Mouse (Mus musculus) kidney, postnatal 14 days (tissue): ENCODE measurements around the gene Prmt8.

Source experiments
- DNase-seq: peaks from one replicate; pipeline ENCODE4 v3.0.0; 2022; ENCODE audit warnings: mixed read lengths

Prmt8 gene

DNA sequence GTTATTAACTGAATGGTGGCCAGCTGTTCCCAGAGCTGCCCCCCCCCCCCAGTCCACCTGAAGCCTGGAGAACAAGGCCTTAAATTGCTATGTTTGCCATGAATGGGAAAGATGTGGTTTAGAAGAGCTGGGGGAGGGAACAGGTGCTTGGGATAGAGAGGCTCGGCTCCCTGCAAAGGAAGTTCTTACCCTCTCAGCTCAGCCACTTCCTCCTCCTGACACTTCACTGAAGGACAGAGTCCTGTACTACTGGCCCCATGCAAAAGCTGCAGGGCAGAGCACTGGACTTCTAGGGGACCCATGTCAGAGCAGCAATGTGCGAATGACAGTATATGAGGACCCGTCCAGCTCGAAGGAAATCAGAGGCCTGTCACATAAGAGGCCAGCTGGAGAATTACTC, 109.3 kb downstream of the Prmt8 start:
- no peak for DNase-seq

DNA sequence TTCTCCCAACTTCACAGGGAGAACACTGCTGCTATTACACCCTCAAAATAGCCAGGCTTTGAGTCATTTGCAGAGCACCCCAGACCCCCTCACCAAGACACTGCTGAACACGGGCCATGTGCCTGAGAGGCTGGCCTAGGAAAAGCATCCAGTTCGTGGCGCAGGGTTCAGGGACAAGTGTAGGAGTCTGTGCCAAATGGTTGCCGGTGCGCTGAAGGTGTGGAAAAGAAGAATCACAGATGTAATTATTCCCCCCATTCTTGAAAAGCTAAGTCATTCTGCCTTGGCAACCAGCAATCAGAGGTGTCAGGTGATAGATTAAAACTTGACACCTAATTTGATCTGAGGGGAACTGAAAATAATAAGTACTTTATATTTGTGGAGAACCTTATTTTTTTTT, 109.8 kb downstream of the Prmt8 start:
- DNase-seq, result no peak

DNA sequence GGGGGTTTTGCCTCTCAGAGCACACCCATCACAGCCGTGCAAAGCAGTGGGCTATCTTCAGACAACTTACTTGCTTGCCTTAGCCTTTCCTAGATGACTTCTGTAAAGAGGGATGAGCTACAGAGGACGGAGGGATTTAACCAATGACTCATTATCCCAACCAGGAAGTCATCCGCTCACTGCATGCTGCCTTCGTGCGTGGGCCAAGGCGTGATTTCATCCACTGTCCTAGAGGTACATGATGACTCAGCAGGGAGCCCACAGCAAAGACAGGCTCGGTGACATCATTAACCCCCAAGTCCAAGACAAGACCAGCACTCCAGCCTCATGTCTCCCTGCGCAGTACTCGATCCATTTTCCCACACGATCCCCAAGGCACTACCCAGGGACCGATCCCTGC, 112.1 kb downstream of the Prmt8 start:
- DNase-seq, result no peak

DNA sequence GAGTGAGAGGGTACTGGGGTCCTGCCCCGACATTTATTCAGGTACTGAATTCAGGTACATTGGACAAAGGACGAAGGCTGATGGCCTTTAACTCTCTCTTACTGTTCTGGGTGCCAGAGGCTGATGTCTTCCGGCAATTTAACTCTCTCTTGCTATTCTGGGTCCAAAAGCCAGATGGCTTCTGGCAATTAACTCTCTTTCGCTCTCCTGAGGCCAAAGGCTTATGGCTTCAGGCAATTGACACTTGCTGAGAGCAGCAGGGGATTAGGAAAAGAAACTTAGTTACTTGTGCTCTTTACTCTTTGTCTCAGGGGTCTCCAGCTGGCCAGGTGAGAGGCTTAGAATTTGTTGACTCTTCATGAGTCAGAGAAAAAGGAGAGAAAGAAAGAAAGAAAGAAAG, 113.3 kb downstream of the Prmt8 start:
- no peak for DNase-seq

DNA sequence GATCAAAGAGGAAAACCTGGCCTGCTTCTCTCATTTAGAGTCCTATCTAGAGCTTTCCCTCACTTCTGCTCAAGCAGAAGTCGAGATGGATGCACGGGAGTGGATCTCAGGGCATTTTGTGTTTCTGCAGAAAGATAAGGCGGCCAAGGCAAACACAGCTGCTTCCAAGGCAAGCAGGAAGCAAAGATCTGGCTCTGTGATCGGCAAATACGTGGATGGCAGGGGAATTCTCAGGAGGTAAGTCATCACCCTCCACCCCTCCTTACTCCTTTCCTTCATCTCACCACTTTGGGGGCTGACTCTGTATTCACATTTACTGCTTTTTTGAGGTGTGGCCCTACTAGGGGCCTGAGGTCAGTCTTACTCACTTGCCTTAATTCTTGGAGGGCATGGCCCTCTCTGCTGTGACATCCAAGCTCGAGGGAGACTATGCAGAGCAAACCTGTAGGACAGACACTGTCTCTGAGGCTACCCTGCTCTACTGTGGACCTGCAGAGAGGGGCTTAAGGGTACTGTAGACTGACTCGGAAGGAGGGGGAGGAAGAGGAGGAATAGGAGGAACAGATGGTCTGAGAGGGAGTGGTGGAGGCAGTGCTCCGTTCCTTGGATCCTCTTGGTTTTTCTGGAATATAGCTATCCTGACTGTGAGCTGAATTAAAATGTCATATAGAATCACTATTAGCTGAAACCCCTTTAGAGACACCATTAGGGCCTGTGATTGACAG, 128.0 kb downstream of the Prmt8 start:
- DNase-seq, result no peak
